Mouse (Mus musculus) right cerebral cortex, postnatal 14 days (tissue): ENCODE results near the gene Stab2.

Source experiments
- DNase-seq: peaks from one replicate; pipeline ENCODE4 v3.0.0; 2022

The Stab2 gene

GRCm38 (mm10) chr10:86989838-86990237 is 18.0 kb downstream of the Stab2 start:
- DNase-seq, result no peak

- peak; percentile 35 for DNase-seq
Observed at GRCm38 (mm10) chr10:86976001-86976726, 31.7 kb downstream of the Stab2 start.

- no peak for DNase-seq
Observed at GRCm38 (mm10) chr10:86973276-86973675, 34.5 kb downstream of the Stab2 start.

GRCm38 (mm10) chr10:86972503-86972826 is 35.4 kb downstream of the Stab2 start:
- DNase-seq, result no peak

- peak; percentile 72 for DNase-seq
Observed at GRCm38 (mm10) chr10:86971680-86972502, 35.9 kb downstream of the Stab2 start.

- DNase-seq, result no peak
Observed at GRCm38 (mm10) chr10:86969346-86969745, 38.5 kb downstream of the Stab2 start.

- DNase-seq, result no peak
Observed at GRCm38 (mm10) chr10:86961542-86962466, 46.0 kb downstream of the Stab2 start.

GRCm38 (mm10) chr10:86955299-86955698 is 52.5 kb downstream of the Stab2 start:
- no peak for DNase-seq

GRCm38 (mm10) chr10:86952696-86953095 is 55.1 kb downstream of the Stab2 start:
- no peak for DNase-seq

GRCm38 (mm10) chr10:86950806-86951205 is 57.0 kb downstream of the Stab2 start:
- DNase-seq, result no peak

- no peak for DNase-seq
Observed at GRCm38 (mm10) chr10:86949886-86950285, 57.9 kb downstream of the Stab2 start.

GRCm38 (mm10) chr10:86947541-86947940 is 60.3 kb downstream of the Stab2 start:
- no peak for DNase-seq

- no peak for DNase-seq
Observed at GRCm38 (mm10) chr10:86940591-86940990, 67.2 kb downstream of the Stab2 start.

GRCm38 (mm10) chr10:86934376-86934775 is 73.4 kb downstream of the Stab2 start:
- no peak for DNase-seq

GRCm38 (mm10) chr10:86933906-86934305 is 73.9 kb downstream of the Stab2 start:
- no peak for DNase-seq

- no peak for DNase-seq
Observed at GRCm38 (mm10) chr10:86933180-86933695, 74.6 kb downstream of the Stab2 start.

GRCm38 (mm10) chr10:86923602-86924001 is 84.2 kb downstream of the Stab2 start:
- no peak for DNase-seq

- no peak for DNase-seq
Observed at GRCm38 (mm10) chr10:86915595-86915994, 92.2 kb downstream of the Stab2 start.

- no peak for DNase-seq
Observed at GRCm38 (mm10) chr10:86908562-86908961, 99.3 kb downstream of the Stab2 start.

GRCm38 (mm10) chr10:86907043-86907442 is 100.8 kb downstream of the Stab2 start:
- DNase-seq, result no peak

- DNase-seq, result no peak
Observed at GRCm38 (mm10) chr10:86895531-86895930, 112.3 kb downstream of the Stab2 start.

- no peak for DNase-seq
Observed at GRCm38 (mm10) chr10:86891066-86891465, 116.8 kb downstream of the Stab2 start.
